Mouse (Mus musculus) retina, postnatal 1 day (tissue): ENCODE results near the gene Slx.
"Not testable (repeated sequence)": the region's sequence is repeated elsewhere in the genome, so short reads cannot be mapped to it uniquely, and the experiment has no call there.

Source experiments
- DNase-seq: peaks from one replicate; pipeline ENCODE4 v3.0.0-alpha.2; 2012

The Slx gene

GRCm38 (mm10) chrX:26545465-26545864 is at the start of gene Slx:
Gene Slx, minus strand, starts transcription at chrX:26545565.
- not testable (repeated sequence) for DNase-seq
